Mouse (Mus musculus): ENCODE measurements around the gene Prkch. TPM values are rescaled to one million over a fixed set of nuclear protein-coding genes. Genes with fewer than 3 reads are reported as not detected.
A peak's percentile ranks its signal among the peaks of the same experiment; 100 is the strongest.
"Not testable (repeated sequence)": the region's sequence is repeated elsewhere in the genome, so short reads cannot be mapped to it uniquely, and the experiment has no call there.

The Prkch gene
- total RNA-seq (2014; fragmentation: Nextera tagmentation) (not detected in 2 replicates), total RNA-seq (2017) (0.17 and 0.33 TPM in 2 replicates), polyA plus RNA-seq (2012) (not detected in 2 replicates)

DNA sequence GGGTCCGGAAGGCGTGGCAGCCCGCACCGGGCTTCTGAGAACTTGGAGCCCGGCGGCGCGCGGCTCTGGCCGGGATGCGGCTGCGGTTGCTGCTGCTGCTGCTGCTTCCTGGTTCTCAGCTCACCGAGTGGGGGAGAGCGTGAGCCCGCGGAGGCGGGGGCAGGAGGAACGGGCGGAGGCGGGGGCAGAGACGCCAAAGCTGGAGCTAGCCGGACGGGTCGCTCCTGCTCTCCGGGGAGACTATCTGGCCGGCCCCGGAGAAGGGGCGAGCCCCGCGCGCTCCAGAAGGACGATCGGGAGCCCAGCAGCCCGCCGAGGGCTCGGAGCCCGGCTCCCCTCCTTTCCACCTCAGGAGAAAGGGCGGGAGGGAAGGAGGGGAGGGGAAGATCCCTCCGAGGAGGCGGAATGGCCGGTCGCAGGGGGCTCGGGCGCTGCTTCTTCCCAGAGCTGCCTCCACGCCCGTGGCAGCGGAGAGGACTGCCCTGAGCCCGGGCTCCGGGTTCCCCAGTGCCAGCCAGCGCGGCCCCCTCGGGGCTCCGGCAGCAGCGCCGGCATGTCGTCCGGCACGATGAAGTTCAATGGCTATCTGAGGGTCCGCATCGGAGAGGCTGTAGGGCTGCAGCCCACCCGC is at the start of gene Prkch:
Prkch (plus strand) TSS at position 187 of the 631 bp plus-strand sequence.
- Histone ChIP-seq H3K27me3 (ENCODE audit: insufficient read depth, low read length) (peaks cover 6% of the 10 kb centered on the region; the same call in 1 of the 2 replicates), H3K4me1 (ENCODE audit: insufficient read depth, low read depth, low read length) (no peaks in the 10 kb centered on the region), H3K4me3 (ENCODE audit: low read depth, low read length) (no peak within 1 kb of the TSS; the same call in 1 of the 2 replicates), H3K9me3 (replicated peaks) (peaks cover 22% of the 10 kb centered on the region), H3K36me3 (replicated peaks) (no peaks in the 10 kb centered on the region)
- no peak for TF ChIP-seq TAL1 (conservative IDR thresholded peaks at IDR 0.05; ENCODE audit: low read depth, low read length)
- no peak for DNase-seq (ENCODE audit: low spot score)
- no peak for ATAC-seq (ENCODE audit: extremely low read depth, insufficient number of reproducible peaks, low FRiP score, poor library complexity, severe bottlenecking)

DNA sequence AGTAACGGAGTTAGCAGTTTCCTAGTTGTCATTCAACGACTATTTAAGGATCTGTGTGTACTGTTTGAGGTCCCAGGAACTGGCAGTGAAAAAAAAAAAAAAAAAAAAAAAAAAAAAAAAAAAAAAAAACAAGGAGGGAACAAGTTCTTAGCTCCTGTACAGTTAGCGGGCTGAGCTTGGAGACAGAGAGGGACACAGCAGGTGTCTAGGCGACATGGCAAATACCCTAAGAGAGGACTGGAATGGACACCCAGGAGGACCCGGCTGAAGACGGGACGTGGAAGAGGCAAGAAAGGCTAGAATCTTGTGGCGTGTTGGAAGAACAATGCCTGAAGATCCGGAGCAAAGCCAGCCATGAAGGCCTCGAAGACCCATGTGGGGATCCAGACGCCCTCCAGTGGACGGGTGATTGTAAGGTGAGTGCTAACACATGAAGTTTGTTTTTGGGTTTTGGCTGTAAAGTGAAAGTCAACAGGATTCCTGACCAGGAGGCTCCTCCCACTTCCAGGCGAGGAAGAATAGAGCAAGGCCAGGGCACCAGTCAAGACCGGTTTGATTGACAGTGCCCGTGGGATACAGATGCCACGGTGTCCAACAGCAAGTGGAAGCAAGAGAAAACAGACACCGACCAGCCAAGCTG is 47.0 kb upstream of the Prkch start:
- Histone ChIP-seq H3K27me3 (ENCODE audit: insufficient read depth, low read length) (no peaks in the 10 kb centered on the region; the same call in 1 of the 2 replicates), H3K4me1 (ENCODE audit: insufficient read depth, low read depth, low read length) (no peaks in the 10 kb centered on the region), H3K36me3 (replicated peaks) (no peaks in the 10 kb centered on the region), H3K9me3 (replicated peaks) (peaks cover 8% of the 10 kb centered on the region), H3K4me3 (ENCODE audit: low read depth, low read length) (no peak overlapping the region)
- TF ChIP-seq GATA2 (IDR thresholded peaks at IDR 0.05; ENCODE audit: borderline replicate concordance, low read depth, low read length) (no peak), CTCF (IDR thresholded peaks at IDR 0.05; ENCODE audit: low read depth, low read length) (no peak), TAL1 (conservative IDR thresholded peaks at IDR 0.05; ENCODE audit: low read depth, low read length) (no peak), POLR2AphosphoS5 (IDR thresholded peaks at IDR 0.05; ENCODE audit: insufficient replicate concordance, low read depth, low read length) (no peak), GATA1 (IDR thresholded peaks at IDR 0.05; ENCODE audit: borderline replicate concordance, low read length) (no peak)
- ATAC-seq (ENCODE audit: extremely low read depth, insufficient number of reproducible peaks, low FRiP score, poor library complexity, severe bottlenecking) = no peak
- DNase-seq (ENCODE audit: low spot score) = no peak

DNA sequence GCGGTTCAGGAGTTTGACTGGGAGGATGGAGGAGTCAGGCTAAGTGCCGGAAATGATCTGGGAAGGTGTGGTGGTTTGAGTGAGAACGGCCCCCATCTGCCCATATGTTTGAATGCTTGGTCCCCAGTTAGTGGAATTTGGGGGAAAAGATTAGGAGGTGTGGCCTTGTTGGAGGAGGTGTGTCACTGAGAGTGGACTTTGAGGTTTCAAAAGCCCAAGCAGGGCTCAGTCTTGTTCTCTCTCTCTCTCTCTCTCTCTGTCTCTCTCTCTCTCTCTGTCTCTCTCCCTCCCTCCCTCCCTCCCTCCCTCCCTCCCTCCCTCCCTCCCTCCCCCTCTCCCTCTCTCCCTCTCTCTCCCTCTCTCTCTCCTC is 46.5 kb upstream of the Prkch start:
- not testable (repeated sequence) for H3K27me3 ChIP-seq (ENCODE audit: insufficient read depth, low read length); H3K4me1 ChIP-seq (ENCODE audit: insufficient read depth, low read depth, low read length); H3K36me3 ChIP-seq (replicated peaks); H3K4me3 ChIP-seq (ENCODE audit: low read depth, low read length); DNase-seq (ENCODE audit: low spot score); H3K9me3 ChIP-seq (replicated peaks); ATAC-seq (ENCODE audit: extremely low read depth, insufficient number of reproducible peaks, low FRiP score, poor library complexity, severe bottlenecking)

DNA sequence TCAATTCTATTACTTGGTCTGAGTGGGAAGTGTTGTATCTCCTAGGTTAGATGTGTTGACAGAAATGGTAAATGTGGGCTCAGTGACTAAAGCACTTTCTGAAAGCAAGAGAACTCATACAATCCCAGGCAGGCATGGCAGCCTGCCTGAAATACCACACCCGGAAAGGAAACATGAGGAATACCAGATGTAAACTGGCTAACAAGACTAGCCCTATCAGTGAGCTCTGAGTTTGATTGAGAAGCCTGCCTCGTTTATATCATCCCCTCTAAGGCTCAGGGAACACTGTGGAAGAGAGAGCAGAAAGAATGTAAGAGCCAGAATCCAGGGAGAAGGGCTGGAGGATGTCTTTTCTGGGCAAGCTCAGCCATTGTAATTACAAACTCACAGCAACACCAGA is 45.4 kb upstream of the Prkch start:
- H3K4me1 ChIP-seq (ENCODE audit: insufficient read depth, low read depth, low read length) = no peaks in the 10 kb centered on the region
- no peak for DNase-seq (ENCODE audit: low spot score)
- no peak for ATAC-seq (ENCODE audit: extremely low read depth, insufficient number of reproducible peaks, low FRiP score, poor library complexity, severe bottlenecking)
- no peaks in the 10 kb centered on the region for H3K36me3 ChIP-seq (replicated peaks)
- H3K9me3 ChIP-seq (replicated peaks) = peaks cover 8% of the 10 kb centered on the region
- no peaks in the 10 kb centered on the region; the same call in 1 of the 2 replicates for H3K27me3 ChIP-seq (ENCODE audit: insufficient read depth, low read length)
- TF ChIP-seq CTCF (IDR thresholded peaks at IDR 0.05; ENCODE audit: low read depth, low read length) = no peak
- TF ChIP-seq POLR2AphosphoS5 (IDR thresholded peaks at IDR 0.05; ENCODE audit: insufficient replicate concordance, low read depth, low read length) = no peak
- no peak for TF ChIP-seq GATA1 (IDR thresholded peaks at IDR 0.05; ENCODE audit: borderline replicate concordance, low read length)
- no peak overlapping the region for H3K4me3 ChIP-seq (ENCODE audit: low read depth, low read length)

DNA sequence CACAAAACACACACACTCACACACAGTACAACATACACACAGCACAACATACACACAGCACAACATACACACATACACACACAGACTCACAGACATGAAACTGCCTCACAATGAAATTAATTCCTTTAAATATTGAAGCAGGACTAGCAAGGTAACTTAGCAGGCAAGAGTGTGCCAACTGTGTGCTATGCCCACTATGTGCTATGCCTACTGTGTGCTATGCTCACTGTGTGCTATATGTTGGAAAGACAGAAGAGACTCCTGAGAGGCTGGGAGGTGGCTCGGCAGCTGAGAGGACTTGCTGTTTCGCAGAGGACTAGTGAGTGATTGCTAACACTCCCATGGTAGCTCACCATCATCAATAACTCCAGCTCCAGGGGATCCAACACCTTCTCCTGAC is 44.2 kb upstream of the Prkch start:
- Histone ChIP-seq H3K36me3 (replicated peaks) (no peaks in the 10 kb centered on the region), H3K4me1 (ENCODE audit: insufficient read depth, low read depth, low read length) (no peaks in the 10 kb centered on the region), H3K4me3 (ENCODE audit: low read depth, low read length) (peak overlapping the region; percentile 34; the same call in 1 of the 2 replicates), H3K9me3 (replicated peaks) (peaks cover 15% of the 10 kb centered on the region), H3K27me3 (ENCODE audit: insufficient read depth, low read length) (no peaks in the 10 kb centered on the region; the same call in none of the 2 replicates)
- ATAC-seq (ENCODE audit: extremely low read depth, insufficient number of reproducible peaks, low FRiP score, poor library complexity, severe bottlenecking) = no peak
- TF ChIP-seq GATA1 (IDR thresholded peaks at IDR 0.05; ENCODE audit: borderline replicate concordance, low read length) = no peak
- TF ChIP-seq TAL1 (conservative IDR thresholded peaks at IDR 0.05; ENCODE audit: low read depth, low read length) = no peak
- no peak for TF ChIP-seq CTCF (IDR thresholded peaks at IDR 0.05; ENCODE audit: low read depth, low read length)
- TF ChIP-seq GATA2 (IDR thresholded peaks at IDR 0.05; ENCODE audit: borderline replicate concordance, low read depth, low read length) = no peak
- TF ChIP-seq POLR2AphosphoS5 (IDR thresholded peaks at IDR 0.05; ENCODE audit: insufficient replicate concordance, low read depth, low read length) = no peak
- no peak for DNase-seq (ENCODE audit: low spot score)

DNA sequence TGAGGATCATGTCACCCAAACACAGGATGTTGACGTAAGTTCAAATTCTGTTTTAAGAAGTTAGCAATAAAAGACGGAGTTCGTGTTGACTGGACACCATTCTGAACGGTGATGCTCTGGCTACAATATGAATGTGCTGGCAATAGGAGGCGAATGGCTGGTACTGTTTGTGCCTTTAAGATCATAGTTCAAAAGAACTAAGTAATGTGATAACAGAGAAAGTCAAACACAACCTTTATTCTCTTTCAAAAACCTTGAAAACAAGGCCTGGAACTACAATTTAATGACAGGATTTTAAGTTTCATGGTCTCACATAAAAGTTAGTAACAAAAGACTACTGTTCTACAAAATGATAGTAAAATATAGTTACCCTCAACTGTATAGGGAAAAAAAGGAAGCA is 41.4 kb upstream of the Prkch start:
- no peaks in the 10 kb centered on the region for H3K36me3 ChIP-seq (replicated peaks)
- no peak for DNase-seq (ENCODE audit: low spot score)
- no peak overlapping the region for H3K4me3 ChIP-seq (ENCODE audit: low read depth, low read length)
- peaks cover 27% of the 10 kb centered on the region for H3K9me3 ChIP-seq (replicated peaks)
- no peak for ATAC-seq (ENCODE audit: extremely low read depth, insufficient number of reproducible peaks, low FRiP score, poor library complexity, severe bottlenecking)
- TF ChIP-seq GATA2 (IDR thresholded peaks at IDR 0.05; ENCODE audit: borderline replicate concordance, low read depth, low read length) = no peak
- no peak for TF ChIP-seq CTCF (IDR thresholded peaks at IDR 0.05; ENCODE audit: low read depth, low read length)
- TF ChIP-seq GATA1 (IDR thresholded peaks at IDR 0.05; ENCODE audit: borderline replicate concordance, low read length) = no peak
- no peak for TF ChIP-seq TAL1 (conservative IDR thresholded peaks at IDR 0.05; ENCODE audit: low read depth, low read length)
- TF ChIP-seq POLR2AphosphoS5 (IDR thresholded peaks at IDR 0.05; ENCODE audit: insufficient replicate concordance, low read depth, low read length) = no peak
- H3K27me3 ChIP-seq (ENCODE audit: insufficient read depth, low read length) = no peaks in the 10 kb centered on the region; the same call in none of the 2 replicates
- no peaks in the 10 kb centered on the region for H3K4me1 ChIP-seq (ENCODE audit: insufficient read depth, low read depth, low read length)
